Mouse (Mus musculus): ENCODE data around the gene Surf4. TPM values are rescaled to one million over a fixed set of nuclear protein-coding genes. Genes with fewer than 3 reads are reported as not detected.

Surf4 gene
- total and polyA plus RNA-seq, 3 experiments = 80.9 to 124 (median 87.1) TPM

DNA sequence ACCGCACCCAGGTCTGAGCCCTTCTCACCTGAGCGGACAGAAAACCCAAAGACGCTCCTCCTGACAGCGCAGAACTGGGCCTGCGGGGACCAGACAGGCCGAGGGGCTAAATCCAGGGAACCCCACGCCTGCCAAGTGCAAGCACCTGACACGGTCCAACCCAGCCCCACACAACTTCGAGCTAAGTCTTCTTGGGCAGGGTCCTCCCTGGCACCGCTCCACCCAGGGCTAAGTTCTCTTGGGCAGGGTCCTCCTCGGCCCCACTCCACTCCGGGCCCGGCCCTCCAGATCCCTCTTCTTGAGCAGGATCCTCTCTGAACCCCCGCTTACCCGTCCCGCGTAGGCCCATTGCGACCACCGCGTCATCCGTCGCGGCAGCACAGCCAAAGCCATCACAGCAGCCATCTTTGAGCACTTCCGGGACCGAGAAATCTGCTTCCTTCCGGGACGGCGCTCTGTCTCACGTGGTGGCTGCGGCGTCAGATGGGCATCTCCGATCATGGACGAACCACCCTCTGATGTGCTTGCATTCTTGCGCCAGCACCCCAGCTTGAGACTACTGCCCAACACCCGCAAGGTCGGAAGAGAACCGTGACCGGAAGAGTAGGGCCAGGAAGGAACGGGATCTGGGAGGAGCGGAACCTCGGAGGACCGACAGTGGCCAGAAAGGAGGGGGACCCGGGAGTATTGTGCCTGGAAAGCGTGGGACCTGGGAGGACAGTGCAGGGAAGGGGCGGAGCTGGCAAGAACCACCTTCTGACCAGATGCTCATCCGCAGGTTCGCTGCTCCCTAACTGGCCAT lies 17.6 kb downstream of the Surf4 start, which contains the start of the genes Surf2 and Surf1:
Gene Surf2 (plus strand): TSS at position 441 of the 802 bp plus-strand sequence.
Gene Surf1 (minus strand): TSS at position 604 of the 802 bp plus-strand sequence.
- WGBS = 2% methylated on average over 47 of the region's 47 CpGs
- H3K27ac ChIP-seq = peak within 1 kb of the TSS; percentile 83
- TF ChIP-seq CTCF (IDR thresholded peaks at IDR 0.05) (no peak), EP300 (IDR thresholded peaks at IDR 0.05; ENCODE audit: insufficient read depth, low read depth, low read length) (peak; percentile 72; the same call in 1 of the 2 replicates), POLR2A (IDR thresholded peaks at IDR 0.05; ENCODE audit: insufficient read depth, low read depth, low read length) (peak; percentile 90)
- peak; percentile 85 to 87 for DNase-seq
- H3K36me3 ChIP-seq (ENCODE audit: control insufficient read depth, insufficient read depth, low read length) = peaks cover 7% of the 10 kb centered on the region
- H3K9ac ChIP-seq (ENCODE audit: low read depth, low read length) = peak within 1 kb of the TSS; percentile 70
- intact Hi-C loops (cut with DNase I) = loop anchor here (5.0 kb wide), 1 partner anchor 46 kb away; the partner anchor contains the start of gene Rexo4
- peak within 1 kb of the TSS; percentile 69 for H3K4me3 ChIP-seq
- H3K4me1 ChIP-seq (ENCODE audit: control insufficient read depth, insufficient read depth, low read length) = peaks cover 12% of the 10 kb centered on the region
- peaks cover 2% of the 10 kb centered on the region for H3K79me2 ChIP-seq (replicated peaks; ENCODE audit: control insufficient read depth, insufficient read depth, low read length)
- no peaks in the 10 kb centered on the region for H3K27me3 ChIP-seq (ENCODE audit: control insufficient read depth, insufficient read depth, low read length)

DNA sequence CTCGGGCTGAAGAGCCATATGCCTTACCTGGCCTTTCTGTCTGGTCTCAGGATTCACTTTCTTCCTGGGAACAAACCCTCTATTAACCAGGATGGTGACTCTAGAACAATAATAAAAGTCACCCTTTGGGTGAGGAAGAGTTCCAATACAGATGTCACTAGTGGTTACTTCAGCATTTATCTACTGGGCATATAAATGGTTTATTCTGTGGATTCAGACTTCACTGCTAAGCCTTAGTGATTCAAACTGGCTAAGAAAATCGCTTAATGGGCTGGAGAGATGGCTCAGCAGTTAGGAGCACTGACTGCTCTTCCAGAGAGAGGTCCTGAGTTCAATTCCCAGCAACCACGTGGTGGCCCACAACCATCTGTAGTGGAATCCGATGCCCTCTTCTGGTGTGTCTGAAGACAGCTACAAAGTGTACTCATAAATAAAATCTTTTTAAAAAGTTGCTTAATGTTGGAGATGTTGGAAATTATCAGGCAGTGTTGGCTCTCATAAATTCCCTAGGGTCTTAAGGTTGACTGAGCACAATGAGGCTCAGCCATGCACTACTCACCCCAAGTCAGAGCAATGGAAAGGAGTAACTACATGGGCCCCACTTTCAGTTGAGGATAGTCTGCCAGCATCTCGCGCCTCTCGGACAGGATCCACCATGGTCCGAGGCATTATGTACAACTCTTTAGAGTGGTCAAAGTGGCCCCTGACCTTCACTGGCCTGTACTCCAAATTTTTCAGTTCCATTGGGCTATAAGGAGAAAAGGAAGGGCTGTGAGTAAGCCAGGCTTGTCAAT lies 19.4 kb downstream of the Surf4 start:
- Histone ChIP-seq H3K27me3 (ENCODE audit: control insufficient read depth, insufficient read depth, low read length) (no peaks in the 10 kb centered on the region), H3K4me1 (ENCODE audit: control insufficient read depth, insufficient read depth, low read length) (peaks cover 12% of the 10 kb centered on the region), H3K4me3 (no peak overlapping the region), H3K79me2 (replicated peaks; ENCODE audit: control insufficient read depth, insufficient read depth, low read length) (peaks cover 3% of the 10 kb centered on the region), H3K27ac (no peak overlapping the region), H3K9ac (ENCODE audit: low read depth, low read length) (no peak overlapping the region), H3K36me3 (ENCODE audit: control insufficient read depth, insufficient read depth, low read length) (peaks cover 7% of the 10 kb centered on the region)
- 62% methylated on average over 8 of the region's 8 CpGs for WGBS
- no peak for TF ChIP-seq CTCF (IDR thresholded peaks at IDR 0.05)
- TF ChIP-seq POLR2A (IDR thresholded peaks at IDR 0.05; ENCODE audit: insufficient read depth, low read depth, low read length) = no peak
- no peak for TF ChIP-seq EP300 (IDR thresholded peaks at IDR 0.05; ENCODE audit: insufficient read depth, low read depth, low read length)
- intact Hi-C loops (cut with DNase I) = no loop called here
- no peak for DNase-seq

DNA sequence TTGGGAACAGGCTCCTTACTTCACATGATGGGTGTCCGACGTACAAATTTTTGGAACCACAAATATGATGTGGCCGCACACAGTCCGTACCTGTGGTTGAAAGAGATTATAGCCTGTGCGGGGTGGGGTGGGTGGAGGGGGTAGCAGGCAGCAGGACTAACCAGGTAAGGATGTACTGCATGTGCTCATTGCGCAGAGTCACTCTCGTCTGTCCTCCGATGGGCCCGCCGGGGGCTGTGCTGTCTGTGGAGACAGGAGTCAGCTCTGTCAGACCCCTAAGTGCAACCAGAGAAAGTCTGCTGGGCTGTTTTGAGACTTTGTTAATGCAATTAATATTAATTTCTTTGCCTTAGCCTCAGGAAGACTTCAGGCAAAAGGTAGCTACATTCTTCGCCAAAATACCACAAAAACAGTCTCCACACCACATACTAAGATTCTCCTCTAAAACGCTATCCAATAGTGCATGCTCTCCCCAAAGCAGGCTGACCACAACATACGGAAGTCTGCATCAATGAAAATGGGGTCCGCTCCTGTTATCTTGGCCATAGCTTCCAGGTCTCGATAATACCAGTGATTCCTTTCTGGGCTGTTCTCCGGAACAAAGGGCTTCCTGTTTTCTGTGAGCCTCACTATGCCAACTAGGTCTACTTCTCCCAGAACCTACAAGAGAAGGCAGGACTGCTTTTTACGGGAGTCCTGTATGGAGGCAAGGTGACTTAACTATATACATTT lies 20.1 kb downstream of the Surf4 start:
- H3K36me3 ChIP-seq (ENCODE audit: control insufficient read depth, insufficient read depth, low read length) = peaks cover 7% of the 10 kb centered on the region
- WGBS = 70% methylated on average over 17 of the region's 17 CpGs
- no peak overlapping the region for H3K27ac ChIP-seq
- DNase-seq = no peak
- H3K4me1 ChIP-seq (ENCODE audit: control insufficient read depth, insufficient read depth, low read length) = peaks cover 14% of the 10 kb centered on the region
- H3K27me3 ChIP-seq (ENCODE audit: control insufficient read depth, insufficient read depth, low read length) = no peaks in the 10 kb centered on the region
- TF ChIP-seq CTCF (IDR thresholded peaks at IDR 0.05) (no peak), POLR2A (IDR thresholded peaks at IDR 0.05; ENCODE audit: insufficient read depth, low read depth, low read length) (0 out of 2 replicates have a peak, but pooled peaks have one; percentile 25)
- H3K9ac ChIP-seq (ENCODE audit: low read depth, low read length) = no peak overlapping the region
- intact Hi-C loops (cut with DNase I) = no loop called here
- peaks cover 5% of the 10 kb centered on the region for H3K79me2 ChIP-seq (replicated peaks; ENCODE audit: control insufficient read depth, insufficient read depth, low read length)
- no peak overlapping the region for H3K4me3 ChIP-seq

DNA sequence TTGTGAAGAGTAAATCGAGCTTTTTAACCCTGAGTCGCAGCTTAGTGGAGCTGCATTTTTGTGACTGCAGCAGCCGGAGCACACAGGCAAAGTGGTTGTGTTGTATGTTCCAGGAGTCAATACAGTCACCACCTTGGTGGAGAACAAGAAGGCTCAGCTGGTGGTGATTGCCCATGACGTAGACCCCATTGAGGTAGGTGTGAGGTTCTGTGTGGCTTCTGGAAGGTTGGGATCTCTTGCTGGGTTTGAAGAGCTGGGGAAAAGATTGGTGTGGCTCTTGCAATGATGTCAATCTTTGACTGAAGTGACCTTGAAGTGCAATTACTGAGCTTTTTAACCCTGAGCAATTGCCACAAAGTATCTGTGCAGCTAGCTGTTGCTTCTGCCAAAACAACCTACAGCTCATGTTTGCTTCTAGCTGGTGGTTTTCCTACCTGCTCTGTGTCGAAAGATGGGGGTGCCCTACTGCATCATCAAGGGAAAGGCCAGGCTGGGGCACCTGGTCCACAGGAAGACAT lies 21.4 kb downstream of the Surf4 start:
- Histone ChIP-seq H3K27ac (no peak overlapping the region), H3K79me2 (replicated peaks; ENCODE audit: control insufficient read depth, insufficient read depth, low read length) (peaks cover 5% of the 10 kb centered on the region), H3K4me1 (ENCODE audit: control insufficient read depth, insufficient read depth, low read length) (peaks cover 14% of the 10 kb centered on the region), H3K27me3 (ENCODE audit: control insufficient read depth, insufficient read depth, low read length) (no peaks in the 10 kb centered on the region), H3K9ac (ENCODE audit: low read depth, low read length) (peak overlapping the region; percentile 20; the same call in 1 of the 2 replicates), H3K4me3 (no peak overlapping the region; the same call in 1 of the 2 replicates), H3K36me3 (ENCODE audit: control insufficient read depth, insufficient read depth, low read length) (peaks cover 7% of the 10 kb centered on the region)
- intact Hi-C loops (cut with DNase I) = no loop called here
- no peak for TF ChIP-seq POLR2A (IDR thresholded peaks at IDR 0.05; ENCODE audit: insufficient read depth, low read depth, low read length)
- no peak for TF ChIP-seq CTCF (IDR thresholded peaks at IDR 0.05)
- TF ChIP-seq EP300 (IDR thresholded peaks at IDR 0.05; ENCODE audit: insufficient read depth, low read depth, low read length) = no peak
- DNase-seq = no peak
- 63% methylated on average over 5 of the region's 5 CpGs for WGBS

DNA sequence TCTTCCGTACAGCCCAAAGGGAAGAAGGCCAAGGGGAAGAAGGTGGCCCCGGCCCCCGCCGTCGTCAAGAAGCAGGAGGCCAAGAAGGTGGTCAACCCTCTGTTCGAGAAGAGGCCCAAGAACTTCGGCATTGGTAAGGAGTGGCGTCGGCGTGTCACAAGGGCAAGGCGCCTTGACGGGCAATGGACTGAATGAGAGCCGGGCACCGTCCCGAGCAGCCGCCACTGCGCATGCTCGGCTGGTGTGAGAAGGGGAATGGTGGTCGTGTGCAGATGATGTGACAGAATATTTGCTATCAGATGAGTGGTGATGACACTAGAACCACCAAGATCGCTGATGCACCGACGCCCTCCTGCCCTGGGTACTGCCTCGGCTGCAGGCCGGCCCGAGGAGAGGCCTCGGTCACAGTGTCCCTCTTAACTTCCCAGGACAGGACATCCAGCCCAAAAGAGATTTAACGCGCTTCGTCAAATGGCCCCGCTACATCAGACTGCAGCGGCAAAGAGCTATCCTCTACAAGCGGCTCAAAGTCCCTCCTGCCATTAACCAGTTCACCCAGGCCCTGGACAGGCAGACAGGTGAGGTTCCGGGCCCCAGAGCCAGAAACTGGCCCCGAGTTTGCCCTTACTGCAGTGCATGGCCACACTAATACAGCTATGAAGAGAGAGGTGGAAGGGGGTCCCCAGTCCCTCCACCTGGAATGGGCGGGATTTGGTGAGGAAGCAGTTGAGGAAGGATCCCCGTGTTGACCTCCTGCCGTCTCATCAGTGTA lies 22.5 kb downstream of the Surf4 start:
- H3K36me3 ChIP-seq (ENCODE audit: control insufficient read depth, insufficient read depth, low read length) = peaks cover 7% of the 10 kb centered on the region

More for the DNA sequence above, 22.5 kb downstream of the Surf4 start:
- DNase-seq = no peak
- H3K9ac ChIP-seq (ENCODE audit: low read depth, low read length) = peak overlapping the region; percentile 95
- intact Hi-C loops (cut with DNase I) = loop anchor here (1.0 kb wide), 1 partner anchor 21 kb away; no protein-coding TSS in a partner anchor
- WGBS = under 1% methylated on average over 37 of the region's 37 CpGs
- TF ChIP-seq CTCF (IDR thresholded peaks at IDR 0.05) = no peak
- H3K4me1 ChIP-seq (ENCODE audit: control insufficient read depth, insufficient read depth, low read length) = peaks cover 8% of the 10 kb centered on the region
- H3K79me2 ChIP-seq (replicated peaks; ENCODE audit: control insufficient read depth, insufficient read depth, low read length) = peaks cover 5% of the 10 kb centered on the region
- H3K27ac ChIP-seq = peak overlapping the region; percentile 80
- H3K4me3 ChIP-seq = peak overlapping the region; percentile 84
- H3K27me3 ChIP-seq (ENCODE audit: control insufficient read depth, insufficient read depth, low read length) = no peaks in the 10 kb centered on the region
